Mouse (Mus musculus) liver, embryonic 14.5 days (tissue): ENCODE results near the gene Nprl3.

ENCODE experiments used
- CTCF ChIP-seq: IDR thresholded peaks from 2 replicates; pipeline ENCODE4 v1.5.1; 2016; ENCODE audit warnings: antibody characterized with exemption, low read depth, control low read depth
- EP300 ChIP-seq: IDR thresholded peaks from 2 replicates; pipeline ENCODE4 v1.6.1; 2016; ENCODE audit warnings: antibody characterized with exemption, low read depth

DNA sequence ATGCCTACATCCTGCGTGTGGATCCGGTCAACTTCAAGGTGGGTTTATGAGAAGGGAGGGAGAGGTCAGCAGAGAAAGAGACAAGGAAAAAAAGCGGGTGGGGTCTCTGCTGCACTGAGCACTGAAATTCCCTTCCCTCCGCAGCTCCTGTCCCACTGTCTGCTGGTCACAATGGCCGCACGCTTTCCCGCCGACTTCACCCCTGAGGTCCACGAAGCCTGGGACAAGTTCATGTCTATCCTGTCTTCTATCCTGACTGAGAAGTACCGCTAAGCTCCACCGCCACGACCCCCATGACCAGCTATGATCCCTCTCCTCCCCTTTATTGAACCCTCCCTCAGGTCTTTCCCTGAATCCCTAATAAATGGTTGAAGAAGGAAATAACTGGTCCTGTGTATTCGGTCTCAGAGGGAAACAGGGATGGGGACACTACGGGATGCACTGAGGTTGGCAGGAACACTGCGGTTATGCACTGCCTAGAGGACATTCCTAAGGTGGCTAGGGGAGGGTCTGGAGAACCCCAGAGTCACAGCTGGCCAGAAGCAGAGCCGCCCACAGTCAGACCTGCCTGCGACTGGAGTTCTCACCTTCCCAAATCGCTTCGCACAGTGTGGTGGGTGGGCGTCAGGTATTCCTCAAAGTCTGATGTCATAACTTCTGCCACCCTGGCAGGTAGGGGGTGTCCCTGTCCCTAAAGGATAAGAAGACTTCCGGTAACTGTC, 10.4 kb upstream of the Nprl3 start:
- no peak for TF ChIP-seq CTCF
- TF ChIP-seq EP300 = no peak
